Mouse (Mus musculus) lung, embryonic 16.5 days (tissue): ENCODE data around the gene C8g. TPM values are rescaled to one million over a fixed set of nuclear protein-coding genes. Genes with fewer than 3 reads are reported as not detected.
A peak's percentile ranks its signal among the peaks of the same experiment; 100 is the strongest.

Source experiments
- ATAC-seq: fragments of 200-750 bp; cut with Nextera tagmentation; 2 replicates; pipeline ENCODE4 v1.8.0; 2017; ENCODE audit warnings: low read depth, mild to moderate bottlenecking, moderate library complexity
- H3K27ac ChIP-seq: fragments of 300-500 bp; sonication (generic); 2 replicates; pipeline ENCODE4 v1.5.1; 2014; ENCODE audit warnings: mild to moderate bottlenecking, control low read depth, low read length
- H3K27me3 ChIP-seq: fragments of 300-500 bp; sonication (generic); 2 replicates; pipeline ENCODE4 v1.6.1; 2014; ENCODE audit warnings: low read depth, low read length, mixed read lengths; ENCODE audit not compliant: control insufficient read depth, insufficient read depth
- H3K36me3 ChIP-seq: fragments of 300-500 bp; sonication (generic); 2 replicates; pipeline ENCODE4 v1.6.1; 2014; ENCODE audit warnings: low read length; ENCODE audit not compliant: control insufficient read depth, insufficient read depth
- H3K4me1 ChIP-seq: fragments of 300-500 bp; sonication (generic); replicated peaks from 2 replicates; pipeline ENCODE4 v1.6.1; 2014; ENCODE audit warnings: low read length, mixed read lengths; ENCODE audit not compliant: control insufficient read depth, insufficient read depth
- H3K4me2 ChIP-seq: fragments of 300-500 bp; sonication (generic); 2 replicates; pipeline ENCODE4 v1.6.1; 2014; ENCODE audit warnings: low read depth, low read length, control low read depth
- H3K4me3 ChIP-seq: fragments of 300-500 bp; sonication (generic); 2 replicates; pipeline ENCODE4 v1.5.1; 2014; ENCODE audit warnings: mild to moderate bottlenecking, low read length, control low read depth
- H3K9ac ChIP-seq: fragments of 300-500 bp; sonication (generic); 2 replicates; pipeline ENCODE4 v1.6.1; 2014; ENCODE audit warnings: low read length, control low read depth
- H3K9me3 ChIP-seq: fragments of 300-500 bp; sonication (generic); 2 replicates; pipeline ENCODE4 v1.6.1; 2016; ENCODE audit warnings: low read length; ENCODE audit not compliant: control insufficient read depth
- WGBS: fragments of 180-500 bp; shearing (Covaris S2); extraction: QIAGEN DNeasy Blood & Tissue Kit; methylation state at CpG from one replicate; pipeline ENCODE4 v1.1.7; 2014; 5-methylcytosine and 5-hydroxymethylcytosine counted together
- polyA plus RNA-seq: library from polyadenylated mRNA; unstranded; fragments of >200 nt; fragmentation: Nextera tagmentation; extraction: Ambion mirVana; gene quantifications from 2 replicates; pipeline ENCODE4 v1.2.1, GENCODE M21; 2015

Gene C8g
- polyA plus RNA-seq, 1 experiment from 2014 or later = 6.5 TPM

DNA sequence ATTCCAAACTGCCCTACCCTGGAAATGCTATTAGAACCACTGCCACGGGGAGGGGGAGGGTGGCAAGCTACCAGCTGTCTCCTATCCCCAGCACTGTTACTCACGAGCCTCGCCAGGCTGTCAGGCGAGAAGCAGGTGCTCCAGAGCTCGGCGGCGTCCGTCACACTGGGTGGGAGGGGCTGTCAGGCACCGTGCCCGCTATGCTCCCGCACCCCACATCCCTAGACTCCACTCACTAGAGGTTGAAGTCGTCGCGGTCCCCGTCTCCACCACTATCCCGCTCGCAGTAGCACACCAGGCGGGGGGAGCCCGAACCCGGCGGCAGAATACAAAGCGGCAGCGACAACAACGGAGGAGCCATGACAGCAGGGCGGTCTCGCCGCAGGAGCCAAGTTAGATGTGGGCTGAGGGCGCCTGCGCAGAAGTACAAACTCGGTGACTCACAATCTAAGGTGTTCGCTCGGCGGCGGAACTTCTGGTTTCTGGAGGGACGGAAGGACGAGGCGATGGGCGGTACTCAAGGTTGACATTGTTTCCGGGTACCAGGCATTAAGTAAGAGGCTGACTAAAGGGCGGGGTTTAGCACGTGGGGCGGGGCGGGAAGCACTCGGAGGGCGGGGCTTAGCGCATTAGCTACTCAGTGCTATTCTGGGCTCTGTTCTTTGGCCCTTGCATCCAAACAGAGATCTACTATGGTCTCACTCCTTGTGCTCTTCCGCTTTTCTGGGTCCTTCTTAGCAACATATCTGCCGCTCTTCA lies 40.8 kb downstream of the C8g start, which contains the start of gene Paxx:
Paxx (minus strand) TSS at position 544 of the 759 bp plus-strand sequence.
- Histone ChIP-seq H3K9ac (peak within 1 kb of the TSS; percentile 80), H3K27ac (peak within 1 kb of the TSS; percentile 96), H3K4me1 (peaks cover 32% of the 10 kb centered on the region), H3K27me3 (no peaks in the 10 kb centered on the region), H3K4me3 (peak within 1 kb of the TSS; percentile 73), H3K9me3 (no peaks in the 10 kb centered on the region), H3K4me2 (peak within 1 kb of the TSS; percentile 77), H3K36me3 (no peaks in the 10 kb centered on the region)
- under 1% methylated on average over 48 of the region's 48 CpGs for WGBS
- peak; percentile 80 for ATAC-seq

DNA sequence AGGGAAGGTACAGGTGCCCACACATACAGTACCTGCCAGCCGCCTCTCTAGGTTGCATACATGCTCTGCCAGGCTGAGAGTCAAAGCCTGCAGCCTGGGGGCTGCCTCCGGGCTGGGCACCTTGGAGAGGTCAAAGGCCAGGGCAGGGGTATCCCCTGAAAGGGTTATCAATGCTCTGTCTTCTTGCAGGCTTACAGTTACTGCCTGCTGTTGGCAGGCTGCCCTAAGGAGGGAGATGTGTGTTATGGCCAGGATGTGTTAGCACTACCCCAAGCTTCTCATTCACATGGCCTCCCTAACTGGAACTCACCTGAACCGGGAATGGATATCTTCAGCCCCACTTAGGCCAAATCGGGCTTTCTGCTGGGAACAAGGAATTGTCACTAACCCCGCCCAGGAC lies 41.4 kb downstream of the C8g start:
- peak overlapping the region; percentile 73 for H3K4me3 ChIP-seq
- no peak for ATAC-seq
- 25% methylated on average over 5 of the region's 5 CpGs for WGBS
- peaks cover 34% of the 10 kb centered on the region for H3K4me1 ChIP-seq
- H3K4me2 ChIP-seq = peak overlapping the region; percentile 77
- H3K9ac ChIP-seq = peak overlapping the region; percentile 80
- no peaks in the 10 kb centered on the region for H3K9me3 ChIP-seq
- H3K27ac ChIP-seq = peak overlapping the region; percentile 96
- no peaks in the 10 kb centered on the region for H3K27me3 ChIP-seq
- no peaks in the 10 kb centered on the region for H3K36me3 ChIP-seq

DNA sequence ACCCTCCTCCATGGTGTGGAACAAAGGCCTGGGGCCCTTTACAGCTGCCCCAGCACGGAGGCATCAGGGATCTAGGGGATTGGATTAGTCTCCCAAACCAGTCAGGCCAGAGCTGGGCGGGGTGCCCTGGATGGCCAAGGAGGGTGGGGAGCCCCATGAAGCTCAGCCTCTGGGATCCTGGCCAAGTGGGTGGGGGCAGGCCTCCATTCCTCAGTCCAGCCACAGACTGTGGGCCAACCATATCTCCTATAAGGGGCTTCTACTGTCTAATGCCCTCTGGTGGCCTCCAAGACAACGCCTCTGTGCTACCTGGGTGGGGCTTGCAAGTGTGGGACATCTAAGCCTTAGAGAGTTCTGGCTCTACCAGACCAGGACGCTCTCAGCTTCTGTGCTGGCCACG lies 42.6 kb downstream of the C8g start:
- peak; percentile 34 for ATAC-seq

DNA sequence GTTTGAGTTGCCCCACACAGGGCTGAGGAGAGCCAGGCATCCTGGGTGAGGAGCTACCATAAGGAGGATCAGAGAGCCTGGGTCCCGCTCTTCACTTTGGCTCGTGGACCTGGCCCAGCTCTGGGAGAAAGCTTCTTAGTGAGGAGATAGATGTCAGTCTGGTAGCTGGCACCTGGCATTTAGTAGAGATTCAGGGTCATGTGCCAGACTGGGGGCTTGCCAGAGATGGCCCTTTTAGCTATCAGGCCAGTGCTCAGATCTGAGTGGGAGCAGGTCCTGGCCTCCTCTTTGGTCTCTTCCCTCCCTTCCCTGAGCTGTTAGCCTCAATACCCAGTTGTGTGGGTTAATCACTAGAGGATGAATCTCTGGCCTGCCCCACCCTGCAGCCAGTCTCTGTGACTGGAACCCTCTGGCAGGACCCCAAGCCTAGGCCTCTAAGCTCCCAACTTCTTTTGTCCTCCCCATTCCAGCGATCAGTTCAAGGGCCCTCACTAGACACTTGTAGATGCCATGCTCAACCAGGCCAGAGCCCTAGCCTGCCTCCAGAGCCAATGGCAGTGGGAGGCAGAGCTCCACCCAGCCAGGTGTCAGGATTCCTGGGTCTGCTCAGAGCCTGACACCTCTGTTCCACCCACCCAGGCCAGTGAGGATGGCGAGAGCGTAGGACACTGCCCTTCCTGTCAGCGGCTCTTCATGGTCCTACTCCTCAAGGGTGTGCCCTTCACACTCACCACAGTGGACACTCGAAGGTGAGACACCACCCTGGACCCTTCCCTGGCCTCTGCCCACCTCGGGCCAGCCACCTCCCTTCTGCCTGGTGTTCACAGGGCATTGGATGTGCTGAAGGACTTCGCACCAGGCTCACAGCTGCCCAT lies 44.3 kb downstream of the C8g start:
- Histone ChIP-seq H3K4me3 (peak overlapping the region; percentile 34), H3K9me3 (no peaks in the 10 kb centered on the region), H3K27me3 (no peaks in the 10 kb centered on the region), H3K36me3 (no peaks in the 10 kb centered on the region), H3K9ac (peak overlapping the region; percentile 53), H3K4me1 (peaks cover 34% of the 10 kb centered on the region), H3K27ac (peak overlapping the region; percentile 91), H3K4me2 (peak overlapping the region; percentile 36)
- ATAC-seq = peak; percentile 45
- WGBS = 68% methylated on average over 9 of the region's 9 CpGs

More for the DNA sequence above, 42.6 kb downstream of the C8g start:
- no peaks in the 10 kb centered on the region for H3K27me3 ChIP-seq
- peak overlapping the region; percentile 40; the same call in 1 of the 2 replicates for H3K9ac ChIP-seq
- no peaks in the 10 kb centered on the region for H3K9me3 ChIP-seq
- H3K4me2 ChIP-seq = peak overlapping the region; percentile 77
- 0 out of 2 replicates have a peak overlapping the region, but pooled peaks have one; percentile 6 for H3K4me3 ChIP-seq
- H3K27ac ChIP-seq = peak overlapping the region; percentile 96
- H3K4me1 ChIP-seq = peaks cover 34% of the 10 kb centered on the region
- 46% methylated on average over 5 of the region's 5 CpGs for WGBS
- no peaks in the 10 kb centered on the region for H3K36me3 ChIP-seq

DNA sequence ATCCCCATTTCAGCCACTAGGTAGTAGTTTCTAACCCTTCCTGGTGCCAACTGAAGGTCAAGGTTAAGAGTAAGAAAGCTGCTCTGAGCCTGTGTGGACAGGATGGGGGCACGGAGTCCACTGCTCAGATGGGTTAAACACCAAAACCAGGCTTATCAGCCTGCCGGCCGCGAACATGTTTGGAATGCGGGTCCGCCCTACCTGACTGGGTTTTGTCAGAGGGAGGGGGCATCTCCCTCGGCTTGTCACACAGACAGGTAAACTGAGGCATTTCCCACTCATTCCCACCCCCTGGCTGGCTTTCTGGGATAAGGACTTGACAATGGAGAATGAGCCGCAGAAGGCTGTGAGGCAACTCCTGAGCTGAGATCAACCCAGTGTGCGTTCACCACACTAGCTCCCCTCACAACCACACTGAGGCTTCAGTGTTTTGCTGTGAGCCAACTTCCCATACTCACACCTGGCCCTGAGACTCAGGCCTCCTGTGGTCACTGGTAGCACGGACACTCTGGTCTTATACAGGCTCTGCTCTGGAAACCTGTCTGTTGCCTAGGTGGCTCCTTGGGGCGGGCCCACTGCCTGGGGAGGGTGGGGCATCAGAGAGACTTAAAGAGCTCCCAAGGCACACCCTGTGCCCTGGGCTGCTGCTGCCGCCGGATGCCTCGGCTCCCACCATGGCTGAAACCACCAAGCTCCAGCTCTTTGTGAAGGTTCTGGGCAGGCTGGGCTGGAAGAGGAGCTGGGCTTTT lies 45.1 kb downstream of the C8g start, which contains the start of gene Clic3:
Clic3 (plus strand) TSS at position 634 of the 749 bp plus-strand sequence.
- Histone ChIP-seq H3K27ac (peak within 1 kb of the TSS; percentile 91), H3K4me1 (peaks cover 31% of the 10 kb centered on the region), H3K4me2 (peak within 1 kb of the TSS; percentile 36), H3K27me3 (no peaks in the 10 kb centered on the region), H3K9ac (peak within 1 kb of the TSS; percentile 53), H3K36me3 (no peaks in the 10 kb centered on the region), H3K9me3 (no peaks in the 10 kb centered on the region), H3K4me3 (peak within 1 kb of the TSS; percentile 34)
- WGBS = 43% methylated on average over 14 of the region's 14 CpGs
- peak; percentile 58 for ATAC-seq

DNA sequence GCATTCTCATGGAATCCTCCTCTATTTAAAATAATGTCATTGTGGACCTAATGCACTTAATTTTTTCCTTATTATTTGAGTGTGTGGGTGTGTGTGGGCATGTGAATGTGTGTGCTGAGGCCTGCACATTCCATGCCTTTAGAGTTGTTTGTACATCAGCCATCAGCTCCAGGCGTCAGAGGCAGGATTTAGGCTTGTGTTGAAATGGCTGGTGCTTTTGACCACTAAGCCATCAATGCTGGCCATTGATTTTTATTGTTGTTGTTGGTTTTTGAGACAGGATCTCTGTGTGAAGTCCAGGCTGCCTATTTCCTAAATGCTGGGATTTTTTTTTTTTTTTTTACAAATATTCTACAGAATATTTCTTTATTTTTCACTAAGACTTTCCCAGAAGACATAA lies 48.6 kb downstream of the C8g start:
- peaks cover 7% of the 10 kb centered on the region; the same call in 1 of the 2 replicates for H3K4me1 ChIP-seq
- no peaks in the 10 kb centered on the region for H3K36me3 ChIP-seq
- no peaks in the 10 kb centered on the region for H3K27me3 ChIP-seq
- no peaks in the 10 kb centered on the region for H3K9me3 ChIP-seq
- no peak overlapping the region for H3K4me2 ChIP-seq
- WGBS = 25% methylated on average over 1 of the region's 1 CpGs
- no peak overlapping the region for H3K4me3 ChIP-seq
- no peak for ATAC-seq
- no peak overlapping the region for H3K9ac ChIP-seq
- H3K27ac ChIP-seq = no peak overlapping the region

DNA sequence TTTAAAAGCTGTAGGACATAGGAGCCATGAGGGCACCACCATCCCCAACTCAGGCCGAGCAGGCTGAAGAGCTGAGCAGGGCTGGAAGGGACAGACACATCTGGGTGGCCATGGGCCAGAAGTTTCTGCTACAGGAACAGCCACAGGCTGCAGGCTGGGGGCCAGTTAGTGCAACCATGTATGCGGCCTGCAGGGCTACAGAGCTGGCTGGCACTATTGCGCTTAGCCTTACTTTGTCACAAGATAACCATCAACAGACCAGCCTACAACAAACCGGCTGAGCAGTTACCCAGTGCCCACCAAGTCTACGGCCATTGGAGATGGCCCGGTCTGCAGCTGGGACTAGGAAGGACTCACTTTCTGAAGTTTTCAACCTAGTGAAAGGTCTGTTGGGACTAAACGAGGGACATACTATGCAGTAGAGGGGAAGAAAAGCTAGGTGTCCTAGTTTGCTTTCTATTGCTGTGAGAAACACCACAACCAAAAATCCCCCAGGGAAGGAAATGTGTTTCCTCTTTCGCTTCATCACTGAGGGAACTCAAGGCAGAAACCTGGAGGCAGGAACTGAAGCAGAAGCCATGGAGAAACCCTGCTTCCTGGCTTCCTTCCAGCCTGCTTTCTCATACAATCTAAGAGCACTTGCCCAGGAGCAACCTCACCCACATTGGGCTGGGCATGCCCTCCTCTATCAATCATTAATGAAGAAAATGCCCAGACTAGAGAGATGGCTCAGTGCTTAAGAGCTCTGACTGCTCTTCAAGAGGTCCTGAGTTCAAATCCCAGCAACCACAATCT lies 50.5 kb downstream of the C8g start:
- H3K4me3 ChIP-seq = no peak overlapping the region
- H3K4me1 ChIP-seq = peaks cover 5% of the 10 kb centered on the region; the same call in 1 of the 2 replicates
- no peaks in the 10 kb centered on the region for H3K9me3 ChIP-seq
- H3K36me3 ChIP-seq = no peaks in the 10 kb centered on the region
- no peak overlapping the region for H3K27ac ChIP-seq
- no peak; the same call in 1 of the 2 replicates for ATAC-seq
- no peaks in the 10 kb centered on the region for H3K27me3 ChIP-seq
- no peak overlapping the region for H3K4me2 ChIP-seq
- 75% methylated on average over 8 of the region's 8 CpGs for WGBS
- H3K9ac ChIP-seq = no peak overlapping the region
